Mouse (Mus musculus): ENCODE data around the gene Rad54l2. TPM values are rescaled to one million over a fixed set of nuclear protein-coding genes. Genes with fewer than 3 reads are reported as not detected.

The Rad54l2 gene
- total RNA-seq, 4 experiments from 2014 or later = 10.3 to 11.1 (median 10.7) TPM

Other genes with a start within 250 kb of the Rad54l2 start
- not detected for gene Iqcf3, start 227.6 kb downstream of the Rad54l2 start, total RNA-seq (2022)
- gene Iqcf4, start 218.2 kb downstream of the Rad54l2 start, total RNA-seq (2022) = not detected
- not detected for gene Iqcf6, start 162.6 kb downstream of the Rad54l2 start, total RNA-seq (2022)
- not detected for gene Grm2, start 133.1 kb downstream of the Rad54l2 start, total RNA-seq (2022)
- gene Tex264, start 103.3 kb downstream of the Rad54l2 start, total RNA-seq (2022) = 10 to 100 TPM; 46.0 to 53.2 (median 47.4) TPM
- gene Dcaf1, start 32.7 kb upstream of the Rad54l2 start, total RNA-seq (2022) = 10 to 100 TPM; 23.9 to 30.7 (median 25.3) TPM
- gene Rbm15b, start 98.2 kb upstream of the Rad54l2 start, total RNA-seq (2022) = 10 to 100 TPM; 10.6 to 13.9 (median 12.0) TPM
- gene Manf, start 102.8 kb upstream of the Rad54l2 start, total RNA-seq (2022) = 100 to 1,000 TPM; 112 to 170 (median 145) TPM

Data from heart, adult 8-10 months (tissue).